Mouse (Mus musculus) liver, embryonic 12.5 days (tissue): Measurements from ENCODE around the gene Mmp15. TPM values are rescaled to one million over a fixed set of nuclear protein-coding genes. Genes with fewer than 3 reads are reported as not detected.
A peak's percentile ranks its signal among the peaks of the same experiment; 100 is the strongest.

Experiments
- ATAC-seq: fragments of 200-750 bp; cut with Nextera tagmentation; 2 replicates; pipeline ENCODE4 v1.8.0; 2017; ENCODE audit warnings: moderate number of reproducible peaks, mild to moderate bottlenecking, moderate library complexity
- H3K27ac ChIP-seq: fragments of 300-500 bp; sonication (generic); 2 replicates; pipeline ENCODE4 v1.5.1; 2016; ENCODE audit warnings: mild to moderate bottlenecking
- H3K27me3 ChIP-seq: fragments of 300-500 bp; sonication (generic); replicated peaks from 2 replicates; pipeline ENCODE4 v1.6.1; 2016; ENCODE audit warnings: mild to moderate bottlenecking, moderate library complexity
- H3K36me3 ChIP-seq: fragments of 300-500 bp; sonication (generic); 2 replicates; pipeline ENCODE4 v1.6.1; 2016; ENCODE audit warnings: mild to moderate bottlenecking, moderate library complexity
- H3K4me1 ChIP-seq: fragments of 300-500 bp; sonication (generic); 2 replicates; pipeline ENCODE4 v1.6.1; 2016
- H3K4me2 ChIP-seq: fragments of 300-500 bp; sonication (generic); 2 replicates; pipeline ENCODE4 v1.6.1; 2016; ENCODE audit warnings: mild to moderate bottlenecking, moderate library complexity
- H3K4me3 ChIP-seq: fragments of 300-500 bp; sonication (generic); 2 replicates; pipeline ENCODE4 v1.5.1; 2016; ENCODE audit warnings: mild to moderate bottlenecking, moderate library complexity
- H3K9ac ChIP-seq: fragments of 300-500 bp; sonication (generic); 2 replicates; pipeline ENCODE4 v1.6.1; 2016; ENCODE audit warnings: mild to moderate bottlenecking, moderate library complexity
- H3K9me3 ChIP-seq: fragments of 300-500 bp; sonication (generic); replicated peaks from 2 replicates; pipeline ENCODE4 v1.6.1; 2016; ENCODE audit warnings: mild to moderate bottlenecking, moderate library complexity
- WGBS: fragments of 180-500 bp; shearing (Covaris S2); methylation state at CpG from one replicate; pipeline ENCODE4 v1.1.7; 2016; ENCODE audit not compliant: insufficient replicate concordance; 5-methylcytosine and 5-hydroxymethylcytosine counted together
- polyA plus RNA-seq: library from polyadenylated mRNA; unstranded; fragments of >200 nt; fragmentation: Nextera tagmentation; extraction: Ambion mirVana; gene quantifications from 2 replicates; pipeline ENCODE4 v1.2.1, GENCODE M21; 2016

The Mmp15 gene
- polyA plus RNA-seq, 1 experiment from 2014 or later, result 2.9 TPM

DNA sequence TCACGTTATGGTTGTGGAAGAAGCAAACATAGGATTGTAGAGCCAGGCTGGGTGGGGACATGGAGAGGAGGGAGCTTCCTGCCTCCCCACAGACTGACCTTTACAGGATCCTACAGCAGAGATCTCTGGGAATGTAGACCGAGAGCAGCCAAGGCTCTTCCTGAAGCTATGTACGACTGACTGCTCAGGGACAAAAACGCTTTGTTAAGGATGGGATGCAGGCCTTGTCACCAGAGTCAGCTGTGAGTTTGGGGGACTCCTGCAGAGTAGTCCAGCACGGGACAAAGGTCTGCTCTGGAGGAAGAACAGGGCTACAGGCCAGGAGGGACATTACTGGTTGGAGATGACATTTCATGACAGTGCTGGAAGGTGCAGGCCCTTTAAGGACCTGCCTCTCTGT, 27.4 kb upstream of the Mmp15 start:
- H3K27ac ChIP-seq, result no peak overlapping the region
- H3K4me1 ChIP-seq, result peaks cover 13% of the 10 kb centered on the region
- WGBS, result 65% methylated on average over 5 of the region's 5 CpGs
- no peak overlapping the region for H3K4me3 ChIP-seq
- H3K36me3 ChIP-seq, result peaks cover 48% of the 10 kb centered on the region
- no peak overlapping the region for H3K9ac ChIP-seq
- H3K9me3 ChIP-seq, result no peaks in the 10 kb centered on the region
- peaks cover 37% of the 10 kb centered on the region for H3K27me3 ChIP-seq
- ATAC-seq, result no peak
- H3K4me2 ChIP-seq, result no peak overlapping the region

DNA sequence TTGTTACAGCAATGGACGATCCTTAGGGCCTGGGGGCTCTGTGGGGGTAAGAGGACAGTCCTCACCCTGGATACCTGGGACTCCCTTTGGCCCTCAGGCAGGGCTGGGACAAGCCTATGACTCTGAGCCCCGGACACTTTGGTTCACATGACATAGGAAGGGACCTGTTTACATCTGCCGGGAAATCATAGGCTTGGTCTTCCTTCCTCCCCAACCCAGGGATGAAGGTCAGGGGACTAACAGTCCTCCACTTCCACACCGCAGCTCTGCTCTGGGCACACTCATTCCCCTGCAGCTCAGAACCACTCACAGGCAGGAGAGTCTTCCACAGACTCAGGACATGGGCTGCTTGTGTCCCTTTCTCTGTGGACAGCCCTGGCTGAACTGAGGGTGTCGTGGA, 25.2 kb upstream of the Mmp15 start:
- Histone ChIP-seq H3K4me2 (no peak overlapping the region), H3K4me3 (no peak overlapping the region), H3K27ac (no peak overlapping the region), H3K4me1 (peaks cover 18% of the 10 kb centered on the region), H3K36me3 (peaks cover 51% of the 10 kb centered on the region), H3K9me3 (no peaks in the 10 kb centered on the region), H3K9ac (no peak overlapping the region), H3K27me3 (peaks cover 15% of the 10 kb centered on the region)
- 78% methylated on average over 5 of the region's 5 CpGs for WGBS
- ATAC-seq, result no peak

DNA sequence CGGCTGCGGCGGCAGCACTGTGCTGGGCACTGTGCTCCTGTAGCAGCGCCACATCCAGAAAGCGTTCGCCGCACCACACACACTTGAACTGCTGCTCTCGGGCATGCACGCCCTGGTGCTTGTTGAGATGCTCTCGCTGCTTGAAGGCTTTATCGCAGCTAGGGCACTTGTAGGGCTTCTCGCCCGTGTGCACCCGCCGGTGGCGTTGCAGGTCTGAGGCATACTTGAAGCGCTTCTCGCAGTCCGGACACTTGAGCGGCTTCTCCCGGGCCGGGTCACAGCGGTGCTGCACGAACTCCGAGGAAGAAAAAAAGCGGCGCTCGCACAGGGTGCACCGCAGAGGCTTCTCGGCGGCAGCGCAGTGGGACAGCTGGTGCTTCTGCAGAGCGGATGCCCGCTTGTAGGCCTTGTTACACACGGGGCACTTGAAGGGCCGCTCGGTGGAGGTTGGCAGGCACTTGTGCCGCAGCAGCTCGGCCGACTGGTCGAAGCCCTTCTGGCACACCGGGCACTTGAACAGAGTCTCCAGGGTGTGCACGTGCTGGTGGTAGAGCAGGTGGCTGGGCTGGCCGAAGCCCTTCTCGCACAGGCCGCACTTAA, 24.1 kb upstream of the Mmp15 start:
- H3K9ac ChIP-seq, result no peak overlapping the region
- H3K4me3 ChIP-seq, result no peak overlapping the region
- peaks cover 51% of the 10 kb centered on the region for H3K36me3 ChIP-seq
- ATAC-seq, result no peak
- no peaks in the 10 kb centered on the region for H3K9me3 ChIP-seq
- H3K4me2 ChIP-seq, result no peak overlapping the region
- no peak overlapping the region for H3K27ac ChIP-seq
- peaks cover 28% of the 10 kb centered on the region for H3K4me1 ChIP-seq
- H3K27me3 ChIP-seq, result peaks cover 7% of the 10 kb centered on the region; the same call in 1 of the 2 replicates
- 89% methylated on average over 44 of the region's 46 CpGs for WGBS

DNA sequence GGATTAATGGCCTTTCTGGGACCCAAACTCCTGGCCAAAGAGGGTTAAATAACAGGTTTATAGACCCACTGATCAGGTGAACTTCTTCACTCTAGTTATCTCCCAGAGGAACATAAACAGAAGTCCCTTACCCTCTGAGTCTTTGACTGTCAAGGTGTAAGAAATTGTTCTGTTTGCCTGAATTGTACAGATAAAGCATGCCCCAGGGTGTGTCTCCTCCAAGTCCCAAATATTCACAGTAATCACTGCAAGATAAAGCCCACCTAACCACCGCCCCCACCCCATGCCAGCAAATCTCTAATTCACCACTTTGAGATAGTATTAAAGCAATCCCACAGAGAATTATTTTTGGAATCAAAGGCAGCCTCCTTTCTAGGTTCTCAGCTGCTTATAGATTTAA, 21.7 kb upstream of the Mmp15 start:
- Histone ChIP-seq H3K27me3 (no peaks in the 10 kb centered on the region), H3K4me1 (peaks cover 33% of the 10 kb centered on the region), H3K9ac (peak overlapping the region; percentile 74; the same call in 1 of the 2 replicates), H3K27ac (no peak overlapping the region), H3K36me3 (peaks cover 61% of the 10 kb centered on the region), H3K4me2 (peak overlapping the region; percentile 97), H3K4me3 (peak overlapping the region; percentile 72), H3K9me3 (no peaks in the 10 kb centered on the region)
- no peak for ATAC-seq
- WGBS, result 19% methylated on average over 1 of the region's 1 CpGs

DNA sequence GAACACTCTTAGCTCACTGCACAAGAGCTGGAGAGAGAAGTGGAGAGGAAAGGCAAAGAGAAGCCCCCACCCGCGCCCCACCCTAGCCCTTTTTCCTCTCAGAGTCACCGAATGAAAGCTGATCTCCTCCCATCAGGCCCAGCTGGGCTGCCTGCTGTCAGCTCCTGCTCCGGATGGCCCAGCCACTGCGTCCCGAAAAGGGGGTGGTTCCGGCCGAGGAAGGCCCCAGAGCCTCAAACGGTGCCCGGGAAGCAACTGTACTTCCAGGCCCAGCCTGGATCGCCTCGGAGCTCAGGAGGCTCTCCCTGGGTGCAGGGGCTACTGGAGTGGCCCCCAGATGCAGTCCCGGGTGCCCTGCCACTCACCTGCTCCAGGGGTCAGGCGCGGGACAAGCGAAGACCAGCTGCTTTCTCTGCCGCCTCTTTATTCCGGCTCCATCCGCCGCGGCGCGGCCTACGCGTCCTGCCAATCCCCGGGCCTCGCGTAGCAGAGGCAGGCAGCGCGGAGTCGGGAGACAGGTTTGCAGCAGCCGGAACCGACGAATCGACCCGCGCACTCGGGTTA, 20.8 kb upstream of the Mmp15 start:
- Histone ChIP-seq H3K9ac (peak overlapping the region; percentile 74), H3K4me3 (peak overlapping the region; percentile 72), H3K36me3 (peaks cover 54% of the 10 kb centered on the region), H3K27me3 (no peaks in the 10 kb centered on the region), H3K4me1 (peaks cover 33% of the 10 kb centered on the region), H3K9me3 (no peaks in the 10 kb centered on the region), H3K27ac (peak overlapping the region; percentile 97), H3K4me2 (peak overlapping the region; percentile 97)
- ATAC-seq, result peak; percentile 40
- WGBS, result 1% methylated on average over 38 of the region's 38 CpGs

DNA sequence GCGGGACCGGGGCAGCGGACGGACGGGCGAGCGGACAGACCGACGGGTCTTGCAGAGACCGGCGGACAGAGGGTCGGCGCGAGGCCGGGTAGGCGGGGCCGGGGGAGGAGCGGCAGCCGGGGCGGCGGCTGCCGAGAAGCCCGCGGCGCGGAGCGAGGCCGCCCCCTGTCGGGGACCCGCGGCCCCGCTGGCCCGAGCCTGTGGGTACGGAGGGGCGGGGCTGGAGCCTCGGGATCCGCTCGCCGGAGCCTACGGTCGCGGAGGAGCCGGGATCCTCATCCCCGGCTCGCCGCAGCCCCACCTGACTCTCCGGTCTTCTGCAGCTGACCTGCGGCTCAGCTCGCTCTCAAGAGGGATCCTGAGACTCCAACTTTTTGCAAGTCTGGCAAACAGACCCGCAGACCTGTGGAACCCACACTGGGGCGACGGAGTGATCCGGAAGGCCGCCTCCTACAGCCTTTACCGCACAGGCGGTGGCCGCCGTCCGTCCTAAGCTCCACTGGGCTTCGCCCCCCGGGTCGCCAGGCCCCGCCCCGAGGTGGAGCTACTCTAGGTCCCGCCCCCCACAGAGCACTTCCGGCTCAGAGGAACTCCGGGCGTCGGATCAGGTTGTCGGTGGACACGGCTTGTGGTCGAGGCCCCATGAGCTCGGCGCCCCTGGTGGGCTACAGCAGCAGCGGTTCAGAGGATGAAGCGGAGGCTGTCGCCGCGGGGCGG, 20.2 kb upstream of the Mmp15 start, which contains the start of the genes Zfp319 and Usb1:
Gene Zfp319, minus strand, starts transcription at position 231 of the 717 bp plus-strand sequence.
Gene Usb1, plus strand, starts transcription at position 565 of the 717 bp plus-strand sequence.
- under 1% methylated on average over 75 of the region's 80 CpGs for WGBS
- Histone ChIP-seq H3K9me3 (no peaks in the 10 kb centered on the region), H3K4me1 (peaks cover 33% of the 10 kb centered on the region), H3K4me2 (peak within 1 kb of the TSS; percentile 97), H3K9ac (peak within 1 kb of the TSS; percentile 74), H3K27me3 (no peaks in the 10 kb centered on the region), H3K4me3 (peak within 1 kb of the TSS; percentile 72), H3K27ac (peak within 1 kb of the TSS; percentile 97), H3K36me3 (peaks cover 47% of the 10 kb centered on the region)
- peak; percentile 93 for ATAC-seq

DNA sequence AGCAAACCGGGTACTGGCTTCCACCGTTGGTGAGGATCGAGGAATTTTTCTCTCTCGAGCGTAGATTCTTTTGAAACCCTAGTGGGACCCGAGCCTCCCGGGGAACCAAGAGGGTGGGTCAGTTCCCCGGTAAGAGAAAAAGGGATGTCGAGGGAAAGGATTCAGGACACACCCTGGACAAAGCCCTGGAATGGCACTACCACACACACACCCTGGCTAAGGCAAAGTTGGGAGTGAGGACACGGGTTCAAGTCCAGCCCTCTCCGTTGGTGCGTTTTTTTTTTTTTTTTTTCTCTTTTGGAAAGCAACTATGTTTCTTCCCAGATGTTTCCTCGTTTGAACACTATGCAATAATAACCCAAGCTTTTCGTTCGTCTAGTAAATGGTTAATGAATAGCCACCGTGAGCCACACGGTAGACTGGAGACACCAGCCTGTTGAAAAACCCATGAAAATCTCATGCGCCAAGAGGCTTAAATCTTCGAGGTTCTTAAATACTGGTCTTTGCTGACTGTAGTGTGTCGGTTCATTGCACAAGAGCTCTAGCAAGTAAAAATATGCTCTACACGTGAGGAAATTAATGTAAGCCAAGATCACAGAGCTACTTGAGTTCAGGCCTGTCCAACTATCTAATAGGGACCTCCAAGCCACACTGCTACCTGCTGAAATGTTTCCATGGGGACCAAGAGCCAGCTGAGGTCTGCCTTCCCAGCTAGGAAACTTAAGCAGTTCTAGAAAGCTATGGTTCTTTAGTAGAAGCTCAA, 19.4 kb upstream of the Mmp15 start:
- ATAC-seq, result no peak
- WGBS, result 27% methylated on average over 21 of the region's 21 CpGs
- Histone ChIP-seq H3K36me3 (peaks cover 43% of the 10 kb centered on the region), H3K27me3 (no peaks in the 10 kb centered on the region), H3K4me2 (peak overlapping the region; percentile 97), H3K9ac (peak overlapping the region; percentile 74), H3K4me3 (peak overlapping the region; percentile 72), H3K4me1 (peaks cover 33% of the 10 kb centered on the region), H3K9me3 (no peaks in the 10 kb centered on the region), H3K27ac (peak overlapping the region; percentile 97)

DNA sequence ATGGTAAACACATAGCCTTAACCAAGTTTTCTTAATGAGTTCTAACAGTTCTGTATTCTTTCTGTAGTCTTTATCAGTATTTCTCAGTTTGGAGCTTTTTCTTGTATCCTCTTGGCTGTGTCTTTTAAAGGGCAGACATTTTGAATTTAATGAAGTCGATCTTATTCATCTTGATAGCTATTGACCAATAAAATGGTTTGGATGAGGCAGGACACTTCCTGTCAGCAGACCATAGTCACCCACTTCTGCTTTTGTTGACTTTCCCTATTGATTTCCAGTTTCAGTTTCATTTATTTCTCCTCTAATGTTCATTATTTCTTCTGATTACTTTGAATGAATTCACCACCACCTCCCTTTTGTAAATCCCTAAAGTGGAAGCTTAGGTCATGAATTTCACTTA, 16.4 kb upstream of the Mmp15 start:
- WGBS, result 56% methylated on average over 1 of the region's 1 CpGs
- H3K27ac ChIP-seq, result no peak overlapping the region
- H3K4me3 ChIP-seq, result no peak overlapping the region
- no peak overlapping the region for H3K9ac ChIP-seq
- H3K4me2 ChIP-seq, result no peak overlapping the region
- H3K27me3 ChIP-seq, result no peaks in the 10 kb centered on the region
- H3K4me1 ChIP-seq, result peaks cover 22% of the 10 kb centered on the region
- no peaks in the 10 kb centered on the region for H3K9me3 ChIP-seq
- no peak for ATAC-seq
- peaks cover 38% of the 10 kb centered on the region for H3K36me3 ChIP-seq

DNA sequence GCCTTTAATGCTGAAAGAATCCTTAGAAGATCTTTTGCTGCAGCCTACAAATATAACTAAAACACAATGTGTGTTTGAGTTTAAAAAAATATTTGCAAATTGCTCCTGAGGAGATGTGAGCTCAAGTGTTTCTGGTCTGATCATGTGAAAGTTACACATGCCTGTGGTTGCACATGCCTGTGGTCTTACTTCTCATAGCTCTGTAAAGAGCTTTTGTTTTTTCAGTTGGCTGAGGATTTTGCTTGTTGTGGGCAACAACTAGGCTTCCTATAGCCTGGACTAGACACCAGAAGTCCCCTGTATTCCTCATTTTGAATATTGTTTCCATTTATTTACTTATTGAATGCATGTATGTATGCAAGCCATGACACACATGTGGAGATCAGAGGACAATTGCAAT, 15.7 kb upstream of the Mmp15 start:
- no peak overlapping the region for H3K27ac ChIP-seq
- peaks cover 44% of the 10 kb centered on the region for H3K36me3 ChIP-seq
- no peaks in the 10 kb centered on the region for H3K9me3 ChIP-seq
- ATAC-seq, result no peak
- H3K4me1 ChIP-seq, result peaks cover 16% of the 10 kb centered on the region
- H3K4me3 ChIP-seq, result no peak overlapping the region
- H3K9ac ChIP-seq, result no peak overlapping the region
- H3K4me2 ChIP-seq, result no peak overlapping the region
- H3K27me3 ChIP-seq, result no peaks in the 10 kb centered on the region

DNA sequence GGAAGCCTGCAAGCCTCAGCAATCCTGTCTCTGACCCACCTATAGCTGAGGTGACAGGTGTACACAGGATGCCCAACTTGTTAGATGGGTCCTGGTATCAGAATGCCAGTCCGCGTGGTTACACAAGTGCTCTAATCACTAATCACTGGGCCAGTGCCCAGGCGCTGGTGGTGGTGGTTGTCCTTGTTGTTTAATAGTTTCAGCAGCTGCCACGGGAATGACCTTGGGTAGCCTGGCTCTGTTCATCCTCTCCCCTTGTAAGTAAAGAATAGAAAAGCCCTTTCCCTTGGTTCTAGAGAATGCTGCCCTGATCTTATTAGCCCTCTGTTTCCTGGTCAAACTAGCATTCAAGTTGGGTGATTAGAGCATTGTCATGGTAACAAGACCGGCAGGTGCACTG, 10.3 kb upstream of the Mmp15 start:
- H3K4me3 ChIP-seq, result no peak overlapping the region
- H3K9me3 ChIP-seq, result no peaks in the 10 kb centered on the region
- H3K4me1 ChIP-seq, result no peaks in the 10 kb centered on the region
- H3K27me3 ChIP-seq, result no peaks in the 10 kb centered on the region
- H3K27ac ChIP-seq, result no peak overlapping the region
- peaks cover 49% of the 10 kb centered on the region for H3K36me3 ChIP-seq
- no peak overlapping the region for H3K4me2 ChIP-seq
- H3K9ac ChIP-seq, result no peak overlapping the region
- ATAC-seq, result no peak
- WGBS, result 71% methylated on average over 5 of the region's 5 CpGs

DNA sequence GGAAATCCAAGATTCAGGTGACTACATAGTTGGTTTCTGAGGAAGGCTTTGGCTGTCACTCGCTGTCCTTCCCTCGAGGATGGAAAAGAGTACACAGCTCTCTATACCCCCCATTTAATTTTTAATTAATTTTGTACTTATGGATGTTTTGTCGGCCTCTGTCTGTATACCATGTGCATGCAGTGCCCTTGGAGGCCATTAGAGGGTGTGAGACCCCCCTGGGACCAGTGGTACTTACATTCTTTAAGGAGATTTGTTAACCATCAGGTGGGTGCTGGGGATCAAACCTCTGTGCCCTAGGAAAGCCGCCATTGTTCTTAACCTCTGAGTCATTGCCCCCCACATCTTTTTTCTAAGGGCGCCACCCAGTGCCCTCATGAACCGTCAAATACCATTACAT, 7.4 kb upstream of the Mmp15 start:
- H3K9me3 ChIP-seq, result no peaks in the 10 kb centered on the region
- H3K27ac ChIP-seq, result no peak overlapping the region
- no peak overlapping the region for H3K4me2 ChIP-seq
- H3K9ac ChIP-seq, result no peak overlapping the region
- H3K27me3 ChIP-seq, result peaks cover 19% of the 10 kb centered on the region
- no peak overlapping the region for H3K4me3 ChIP-seq
- 62% methylated on average over 6 of the region's 6 CpGs for WGBS
- no peak for ATAC-seq
- no peaks in the 10 kb centered on the region for H3K4me1 ChIP-seq
- peaks cover 38% of the 10 kb centered on the region for H3K36me3 ChIP-seq
